Mouse (Mus musculus) right cerebral cortex, postnatal 25 days (tissue): Measurements from ENCODE around the gene Ubqln2.

Experiments used
- DNase-seq: peaks from one replicate; pipeline ENCODE4 v3.0.0; 2022

Gene Ubqln2

GRCm38 (mm10) chrX:153497688-153498516 is at the start of gene Ubqln2:
Gene Ubqln2 (plus strand): TSS chrX:153498227.
- peak; percentile 80 for DNase-seq

DNA sequence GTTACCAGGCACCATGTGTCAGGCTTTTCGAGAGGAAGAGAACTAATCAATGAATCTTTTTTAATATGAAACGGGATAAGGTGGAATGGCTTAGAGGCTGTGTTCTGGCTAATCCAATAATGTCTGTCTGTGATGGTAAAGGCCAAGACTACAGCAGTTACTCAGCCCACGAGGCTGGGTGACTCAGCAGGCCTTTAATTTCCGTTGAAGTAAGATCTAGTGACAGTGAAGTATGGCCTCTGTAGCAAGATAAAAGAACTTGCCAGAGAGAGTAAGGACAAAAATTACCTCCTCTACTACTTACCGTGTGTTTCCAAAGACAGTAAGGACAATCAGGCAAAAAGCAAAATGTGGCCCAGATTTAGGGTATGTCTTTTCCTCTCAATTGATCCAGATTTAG is 46.1 kb upstream of the Ubqln2 start:
- DNase-seq = no peak

- peak; percentile 5 for DNase-seq
These were observed 21.2 kb upstream of the Ubqln2 start for GRCm38 (mm10) chrX:153476760-153477248.

DNA sequence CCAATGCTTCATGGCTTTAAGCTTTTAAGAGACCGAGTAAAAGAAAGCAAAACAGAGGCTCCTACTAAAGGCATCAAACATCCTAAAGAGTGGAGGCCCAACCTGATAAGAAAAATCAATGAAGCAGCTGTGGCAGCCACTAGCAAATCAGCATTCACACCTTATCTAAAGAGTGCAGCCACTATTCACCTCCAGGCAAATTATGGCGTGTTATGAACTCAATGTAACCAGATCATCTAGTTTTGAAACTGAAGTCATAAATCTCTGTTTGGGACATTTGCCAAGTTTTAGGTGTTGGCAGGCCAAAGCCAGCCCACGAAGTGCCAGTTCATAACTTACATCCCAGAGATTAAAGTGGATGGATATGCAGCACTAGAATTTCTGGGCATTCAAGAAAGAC is 5.7 kb upstream of the Ubqln2 start:
- no peak for DNase-seq

- DNase-seq = peak; percentile 25
These were observed 752 bp downstream of the Ubqln2 start for GRCm38 (mm10) chrX:153498665-153499293.

- peak; percentile 13 for DNase-seq
These were observed 1.4 kb downstream of the Ubqln2 start for GRCm38 (mm10) chrX:153499294-153500046.

DNA sequence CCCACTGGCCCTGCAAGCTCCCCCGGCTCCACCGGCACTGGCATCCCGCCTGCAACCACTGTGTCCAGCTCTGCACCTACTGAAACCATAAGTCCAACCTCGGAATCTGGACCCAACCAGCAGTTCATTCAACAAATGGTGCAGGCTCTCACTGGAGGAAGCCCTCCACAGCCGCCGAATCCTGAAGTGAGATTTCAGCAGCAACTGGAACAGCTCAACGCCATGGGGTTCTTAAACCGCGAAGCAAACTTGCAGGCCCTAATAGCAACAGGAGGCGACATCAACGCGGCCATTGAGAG is 2.0 kb downstream of the Ubqln2 start:
- peak; percentile 16 for DNase-seq

DNA sequence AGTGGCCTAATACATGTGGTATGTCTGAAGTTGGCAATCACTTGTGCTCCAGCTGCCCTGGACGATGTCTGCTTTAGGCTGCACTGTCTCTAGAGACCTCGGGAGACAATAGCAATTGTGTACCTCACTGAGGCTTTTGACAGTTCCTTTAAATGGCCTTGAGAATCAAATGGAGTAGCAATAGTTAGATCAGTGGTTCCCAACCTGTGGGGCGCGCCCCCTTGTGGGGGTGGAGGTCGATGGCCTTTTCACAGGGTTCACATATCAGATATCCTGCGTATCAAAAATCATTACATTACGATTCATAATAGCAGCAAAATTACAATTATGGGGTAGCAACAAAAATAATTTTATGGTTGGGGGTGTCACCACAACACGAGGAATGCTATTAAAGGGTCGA is 7.9 kb downstream of the Ubqln2 start:
- DNase-seq = peak; percentile 4

GRCm38 (mm10) chrX:153515491-153515890 is 17.5 kb downstream of the Ubqln2 start:
- DNase-seq = no peak

DNA sequence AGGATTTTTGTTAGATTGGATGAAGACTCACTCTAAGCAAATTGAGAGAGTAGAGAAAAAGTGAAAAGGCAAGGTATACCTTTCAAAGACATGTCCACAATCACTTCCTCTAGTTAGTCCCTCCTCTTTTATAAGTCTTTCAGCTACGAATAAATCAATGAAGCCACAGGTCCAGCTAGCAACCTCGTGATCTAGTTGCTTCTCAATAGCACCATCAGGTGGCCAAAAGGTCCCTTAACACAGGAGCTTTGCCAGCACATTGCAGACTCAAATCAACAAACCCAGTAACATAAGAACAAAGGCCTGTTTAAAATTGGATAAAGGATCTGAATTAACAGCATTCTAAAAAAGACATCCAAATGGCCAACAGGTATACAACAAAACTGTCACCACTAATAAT is 30.4 kb downstream of the Ubqln2 start:
- no peak for DNase-seq
